14 mouse cellular contexts compared by ENCODE assay signal in genomic region chr13:45466031-45466519, GRCm38 (mm10). TPM values are rescaled to one million over a fixed set of nuclear protein-coding genes. Genes with fewer than 3 reads are reported as not detected.
A peak's percentile ranks its signal among the peaks of the same experiment; 100 is the strongest.
DNase-seq lines count a peak whose midpoint lies in the region; ATAC-seq lines count a peak whose summit lies in the region.
"Had no signal": no experiment of that assay in that cellular context is flagged by ENCODE, and none has a peak within 500 bp of the region (broad histone marks: within the 10 kb centered on the region; RNA-seq: fewer than 3 reads in every experiment).

No protein-coding gene starts in this region.

- no peak overlapping the region for H3K4me3 ChIP-seq in hindbrain, embryonic 14.5 days (replicated peaks; ENCODE audit: low read length)
- no peak overlapping the region for H3K4me3 ChIP-seq in hindbrain, embryonic 11.5 days (ENCODE audit: low read depth, low read length)
- no peak overlapping the region for H3K4me3 ChIP-seq in midbrain, embryonic 16.5 days (ENCODE audit: low read depth, low read length)
- H3K4me3 ChIP-seq in midbrain, embryonic 15.5 days: no peak overlapping the region
- H3K4me3 ChIP-seq in embryonic facial prominence, embryonic 15.5 days (replicated peaks): no peak overlapping the region
- no peak overlapping the region for H3K4me3 ChIP-seq in limb, embryonic 15.5 days
- H3K4me3 ChIP-seq: heart, embryonic 15.5 days; liver, embryonic 13.5 days; midbrain, embryonic 10.5 days had no signal

- H3K27ac ChIP-seq in hindbrain, embryonic 14.5 days: no peak overlapping the region
- H3K27ac ChIP-seq in hindbrain, embryonic 11.5 days (ENCODE audit: low read depth, low read length): no peak overlapping the region
- no peak overlapping the region for H3K27ac ChIP-seq in midbrain, embryonic 16.5 days (ENCODE audit: low read length)
- no peak overlapping the region for H3K27ac ChIP-seq in midbrain, embryonic 15.5 days
- peak overlapping the region; percentile 66; the same call in 1 of the 2 replicates for H3K27ac ChIP-seq in embryonic facial prominence, embryonic 15.5 days (replicated peaks)
- H3K27ac ChIP-seq in limb, embryonic 15.5 days: peak overlapping the region; percentile 57; the same call in 1 of the 2 replicates
- H3K27ac ChIP-seq: heart, embryonic 15.5 days; liver, embryonic 13.5 days; midbrain, embryonic 10.5 days had no signal

- peaks cover 15% of the 10 kb centered on the region for H3K27me3 ChIP-seq in hindbrain, embryonic 14.5 days (ENCODE audit: control insufficient read depth, insufficient read depth, low read length)
- peaks cover 2% of the 10 kb centered on the region; the same call in 1 of the 2 replicates for H3K27me3 ChIP-seq in hindbrain, embryonic 11.5 days (ENCODE audit: control insufficient read depth, insufficient read depth, low read length)
- H3K27me3 ChIP-seq in midbrain, embryonic 16.5 days (ENCODE audit: control insufficient read depth, insufficient read depth, low read depth, low read length): peaks cover 5% of the 10 kb centered on the region; the same call in 1 of the 2 replicates
- peaks cover 4% of the 10 kb centered on the region; the same call in 1 of the 2 replicates for H3K27me3 ChIP-seq in midbrain, embryonic 15.5 days (replicated peaks)
- H3K27me3 ChIP-seq in embryonic facial prominence, embryonic 15.5 days: no peaks in the 10 kb centered on the region
- no peaks in the 10 kb centered on the region for H3K27me3 ChIP-seq in limb, embryonic 15.5 days
- H3K27me3 ChIP-seq: CH12.LX; heart, embryonic 15.5 days had no signal

- peak; percentile 53 for DNase-seq in hindbrain, embryonic 14.5 days (ENCODE audit: low spot score)
- DNase-seq in hindbrain, embryonic 11.5 days (ENCODE audit: low spot score): no peak
- no peak for DNase-seq in T-cell, adult 2 months (ENCODE audit: low spot score)
- DNase-seq: cerebellum, adult 9-10 months; liver, embryonic 13.5 days; lung, postnatal 14 days had no signal

- WGBS in hindbrain, embryonic 14.5 days: 60% methylated on average over 10 of the region's 10 CpGs
- 61% methylated on average over 10 of the region's 10 CpGs for WGBS in hindbrain, embryonic 11.5 days
- 64% methylated on average over 10 of the region's 10 CpGs for WGBS in midbrain, embryonic 16.5 days
- WGBS in midbrain, embryonic 15.5 days: 64% methylated on average over 10 of the region's 10 CpGs
- 33% methylated on average over 10 of the region's 10 CpGs for WGBS in embryonic facial prominence, embryonic 15.5 days
- WGBS in limb, embryonic 15.5 days: 36% methylated on average over 10 of the region's 10 CpGs

- H3K36me3 ChIP-seq in hindbrain, embryonic 14.5 days (replicated peaks; ENCODE audit: control insufficient read depth, insufficient read depth): no peaks in the 10 kb centered on the region
- H3K36me3 ChIP-seq in hindbrain, embryonic 11.5 days (ENCODE audit: control insufficient read depth, insufficient read depth, low read length): no peaks in the 10 kb centered on the region
- H3K36me3 ChIP-seq in midbrain, embryonic 16.5 days (ENCODE audit: control insufficient read depth, insufficient read depth, low read length): no peaks in the 10 kb centered on the region
- H3K36me3 ChIP-seq in midbrain, embryonic 15.5 days (replicated peaks): no peaks in the 10 kb centered on the region
- H3K36me3 ChIP-seq in embryonic facial prominence, embryonic 15.5 days: no peaks in the 10 kb centered on the region
- H3K36me3 ChIP-seq in limb, embryonic 15.5 days: no peaks in the 10 kb centered on the region
- H3K36me3 ChIP-seq: heart, embryonic 15.5 days; liver, embryonic 13.5 days; midbrain, embryonic 10.5 days had no signal

- H3K9me3 ChIP-seq in hindbrain, embryonic 14.5 days (ENCODE audit: control insufficient read depth, low read length): no peaks in the 10 kb centered on the region
- no peaks in the 10 kb centered on the region for H3K9me3 ChIP-seq in hindbrain, embryonic 11.5 days (ENCODE audit: control insufficient read depth, low read length)
- H3K9me3 ChIP-seq in midbrain, embryonic 16.5 days (replicated peaks; ENCODE audit: control insufficient read depth, low read length, poor library complexity, severe bottlenecking): no peaks in the 10 kb centered on the region
- H3K9me3 ChIP-seq in midbrain, embryonic 15.5 days: no peaks in the 10 kb centered on the region
- H3K9me3 ChIP-seq in embryonic facial prominence, embryonic 15.5 days (replicated peaks): no peaks in the 10 kb centered on the region
- H3K9me3 ChIP-seq in limb, embryonic 15.5 days: no peaks in the 10 kb centered on the region
- H3K9me3 ChIP-seq: heart, embryonic 15.5 days; liver, embryonic 13.5 days; midbrain, embryonic 10.5 days had no signal

- peaks cover 15% of the 10 kb centered on the region for H3K4me1 ChIP-seq in hindbrain, embryonic 14.5 days (replicated peaks; ENCODE audit: control insufficient read depth, insufficient read depth, low read length)
- peaks cover 2% of the 10 kb centered on the region; the same call in 1 of the 2 replicates for H3K4me1 ChIP-seq in hindbrain, embryonic 11.5 days (replicated peaks; ENCODE audit: control insufficient read depth, insufficient read depth, low read length)
- peaks cover 6% of the 10 kb centered on the region; the same call in 1 of the 2 replicates for H3K4me1 ChIP-seq in midbrain, embryonic 16.5 days (ENCODE audit: control insufficient read depth, insufficient read depth, low read length)
- H3K4me1 ChIP-seq in midbrain, embryonic 15.5 days: peaks cover 11% of the 10 kb centered on the region
- peaks cover 36% of the 10 kb centered on the region for H3K4me1 ChIP-seq in embryonic facial prominence, embryonic 15.5 days
- H3K4me1 ChIP-seq in limb, embryonic 15.5 days: peaks cover 30% of the 10 kb centered on the region

- peak; percentile 64; the same call in 1 of the 2 replicates for ATAC-seq in hindbrain, embryonic 14.5 days (ENCODE audit: low FRiP score)
- ATAC-seq in hindbrain, embryonic 11.5 days (ENCODE audit: low FRiP score): no peak
- ATAC-seq in midbrain, embryonic 16.5 days: 0 out of 2 replicates have a peak, but pooled peaks have one; percentile 42
- ATAC-seq in midbrain, embryonic 15.5 days (replicated peaks): no peak
- ATAC-seq in embryonic facial prominence, embryonic 15.5 days (ENCODE audit: insufficient number of reproducible peaks, low FRiP score, low TSS enrichment, low read depth): 0 out of 2 replicates have a peak, but pooled peaks have one; percentile 61
- no peak for ATAC-seq in limb, embryonic 15.5 days (ENCODE audit: insufficient number of reproducible peaks, low FRiP score, low TSS enrichment, low read depth)
- ATAC-seq in inflammation-experienced regulatory T-cells, adult 6 months: no peak

- no peak overlapping the region for H3K9ac ChIP-seq in hindbrain, embryonic 14.5 days
- no peak overlapping the region for H3K9ac ChIP-seq in hindbrain, embryonic 11.5 days (ENCODE audit: low read depth, low read length)
- H3K9ac ChIP-seq in midbrain, embryonic 16.5 days (ENCODE audit: low read depth, low read length): no peak overlapping the region
- no peak overlapping the region for H3K9ac ChIP-seq in midbrain, embryonic 15.5 days
- no peak overlapping the region for H3K9ac ChIP-seq in embryonic facial prominence, embryonic 15.5 days
- H3K9ac ChIP-seq in limb, embryonic 15.5 days: no peak overlapping the region
- H3K9ac ChIP-seq: heart, embryonic 15.5 days; liver, embryonic 13.5 days had no signal

- no peak overlapping the region for H3K4me2 ChIP-seq in hindbrain, embryonic 14.5 days (replicated peaks)
- no peak overlapping the region for H3K4me2 ChIP-seq in hindbrain, embryonic 11.5 days (replicated peaks; ENCODE audit: low read depth, low read length)
- H3K4me2 ChIP-seq in midbrain, embryonic 16.5 days (ENCODE audit: low read length): no peak overlapping the region
- H3K4me2 ChIP-seq in midbrain, embryonic 15.5 days: no peak overlapping the region
- H3K4me2 ChIP-seq in embryonic facial prominence, embryonic 15.5 days (replicated peaks): no peak overlapping the region
- peak overlapping the region; percentile 20; the same call in 1 of the 2 replicates for H3K4me2 ChIP-seq in limb, embryonic 15.5 days
- H3K4me2 ChIP-seq: heart, embryonic 15.5 days; liver, embryonic 13.5 days had no signal

RNA-seq across cellular contexts. Expression of gene Gmpr, which starts 41.2 kb away (rescaled TPM):
- polyA plus RNA-seq in hindbrain, embryonic 14.5 days (2014; fragmentation: Nextera tagmentation; extraction: Ambion mirVana): 35.5 and 39.5 TPM in 2 replicates
- polyA plus RNA-seq in hindbrain, embryonic 11.5 days (2014; fragmentation: Nextera tagmentation; extraction: Ambion mirVana): 26.8 and 28.8 TPM in 2 replicates
- polyA plus RNA-seq in midbrain, embryonic 16.5 days (2015; fragmentation: Nextera tagmentation; extraction: Ambion mirVana): 25.0 and 33.8 TPM in 2 replicates
- polyA plus RNA-seq in midbrain, embryonic 15.5 days (2015; fragmentation: Nextera tagmentation; extraction: Ambion mirVana): 29.5 and 31.7 TPM in 2 replicates
- polyA plus RNA-seq in embryonic facial prominence, embryonic 15.5 days (2015; fragmentation: Nextera tagmentation; extraction: Ambion mirVana): 39.3 and 39.6 TPM in 2 replicates
- 28.8 and 50.3 TPM in 2 replicates for polyA plus RNA-seq in limb, embryonic 15.5 days (2015; fragmentation: Nextera tagmentation; extraction: Ambion mirVana)
- polyA plus RNA-seq in inflammation-experienced regulatory T-cells, adult 6 months (2017; shearing (Covaris generic)): under 1 TPM in 1 of 3 experiments, not detected in 2; 0.52 TPM

Comparison
In these comparisons a context has a peak if more than half of its experiments do, and no peak if none do; other contexts are left out.
1. ATAC-seq: peak in hindbrain, embryonic 14.5 days (single experiment), midbrain, embryonic 16.5 days (single experiment) and embryonic facial prominence, embryonic 15.5 days (single experiment); none in hindbrain, embryonic 11.5 days (single experiment), midbrain, embryonic 15.5 days (single experiment), limb, embryonic 15.5 days (single experiment) and inflammation-experienced regulatory T-cells, adult 6 months (single experiment).
2. H3K27ac ChIP-seq: peak in embryonic facial prominence, embryonic 15.5 days (single experiment) and limb, embryonic 15.5 days (single experiment); none in hindbrain, embryonic 14.5 days (single experiment), hindbrain, embryonic 11.5 days (single experiment), midbrain, embryonic 16.5 days (single experiment) and midbrain, embryonic 15.5 days (single experiment).
3. RNA of gene Gmpr, which starts 41.2 kb away (polyA plus RNA-seq): 35.5 to 39.5 TPM in hindbrain, embryonic 14.5 days, 39.3 to 39.6 TPM in embryonic facial prominence, embryonic 15.5 days, 25.0 to 33.8 TPM in midbrain, embryonic 16.5 days, 29.5 to 31.7 TPM in midbrain, embryonic 15.5 days, 28.8 to 50.3 TPM in limb, embryonic 15.5 days and 26.8 to 28.8 TPM in hindbrain, embryonic 11.5 days; 0.52 TPM in inflammation-experienced regulatory T-cells, adult 6 months; every median in the first group is over 10 times any median in the second.